Mouse (Mus musculus) adrenal gland, adult 18-20 months (tissue): ENCODE results near the gene Hoxb9. TPM values are rescaled to one million over a fixed set of nuclear protein-coding genes. Genes with fewer than 3 reads are reported as not detected.

Experiments used
- DNase-seq, 2 experiments: peaks; one replicate each; pipeline ENCODE4 v3.0.0; 2021 to 2022; ENCODE audit warnings: low spot score in 2 of 2
- total RNA-seq, 2 experiments: library from RNA; stranded (reverse); gene quantifications; 1 replicate in 1 of 2; 2 replicates in 1 of 2; pipeline ENCODE4 v1.2.3; 2021

Hoxb9 gene
- total RNA-seq, 2 experiments from 2014 or later = 294 to 445 TPM

- peak in 1 of 2 experiments; percentile 63 for DNase-seq
Observed at GRCm38 (mm10) chr11:96284041-96284749, 12.9 kb downstream of the Hoxb9 start.

GRCm38 (mm10) chr11:96284774-96285734 is 13.8 kb downstream of the Hoxb9 start:
- DNase-seq = no peak

GRCm38 (mm10) chr11:96285771-96286738 is 14.8 kb downstream of the Hoxb9 start, which contains the start of gene Hoxb7:
TSS of gene Hoxb7 (plus strand) at chr11:96286623.
- DNase-seq = peak in 1 of 2 experiments; percentile 74

- DNase-seq = peak in 1 of 2 experiments; percentile 60
Observed at GRCm38 (mm10) chr11:96286739-96287385, 15.6 kb downstream of the Hoxb9 start.

GRCm38 (mm10) chr11:96287411-96287810 is 16.2 kb downstream of the Hoxb9 start:
- DNase-seq = peak in 1 of 2 experiments; percentile 31

- DNase-seq = no peak
Observed at GRCm38 (mm10) chr11:96288455-96289221, 17.4 kb downstream of the Hoxb9 start.

- DNase-seq = no peak
Observed at GRCm38 (mm10) chr11:96289293-96289692, 18.0 kb downstream of the Hoxb9 start.

- no peak for DNase-seq
Observed at GRCm38 (mm10) chr11:96289837-96290236, 18.6 kb downstream of the Hoxb9 start.

- no peak for DNase-seq
Observed at GRCm38 (mm10) chr11:96290705-96291355, 19.6 kb downstream of the Hoxb9 start.

GRCm38 (mm10) chr11:96291681-96292564 is 20.7 kb downstream of the Hoxb9 start, which contains the start of gene Hoxb6:
TSS of gene Hoxb6 (plus strand) at chr11:96292476.
- DNase-seq = no peak

GRCm38 (mm10) chr11:96292565-96293301 is 21.5 kb downstream of the Hoxb9 start:
- DNase-seq = no peak

- no peak for DNase-seq
Observed at GRCm38 (mm10) chr11:96293302-96293921, 22.2 kb downstream of the Hoxb9 start.

GRCm38 (mm10) chr11:96294245-96295091 is 23.2 kb downstream of the Hoxb9 start:
- DNase-seq = peak; percentile 85 to 90

- DNase-seq = no peak
Observed at GRCm38 (mm10) chr11:96295092-96295835, 24.0 kb downstream of the Hoxb9 start.

- DNase-seq = no peak
Observed at GRCm38 (mm10) chr11:96296997-96297396, 25.7 kb downstream of the Hoxb9 start.
